Mouse (Mus musculus): Measurements from ENCODE around the gene Flt3.

- no peak for TF ChIP-seq POLR2A (IDR thresholded peaks at IDR 0.05; ENCODE audit: low read depth, low read length)
- no peak for TF ChIP-seq CTCF (IDR thresholded peaks at IDR 0.05; ENCODE audit: borderline replicate concordance, insufficient read depth, low read length)
Observed at GRCm38 (mm10) chr5:147339560-147339959, 60.7 kb downstream of the Flt3 start.

All from embryonic fibroblast, embryonic 13.5 days (primary cell).